Mouse (Mus musculus) frontal cortex, postnatal 36 days (tissue): ENCODE measurements around the gene Gm13040.
"Not testable (repeated sequence)": the region's sequence is repeated elsewhere in the genome, so short reads cannot be mapped to it uniquely, and the experiment has no call there.

Experiments
- DNase-seq, 2 experiments: peaks; one replicate each; pipeline ENCODE4 v3.0.0; 2022; ENCODE audit warnings: low spot score in 2 of 2

Gm13040 gene

GRCm38 (mm10) chr4:143535654-143536053, at the start of gene Gm13040:
Gene Gm13040 (plus strand): TSS chr4:143535954.
- not testable (repeated sequence) for DNase-seq

GRCm38 (mm10) chr4:143511043-143511442, 24.7 kb upstream of the Gm13040 start, which contains the start of gene Gm13043:
Gene Gm13043 (plus strand): TSS chr4:143511343.
- DNase-seq = no peak

DNA sequence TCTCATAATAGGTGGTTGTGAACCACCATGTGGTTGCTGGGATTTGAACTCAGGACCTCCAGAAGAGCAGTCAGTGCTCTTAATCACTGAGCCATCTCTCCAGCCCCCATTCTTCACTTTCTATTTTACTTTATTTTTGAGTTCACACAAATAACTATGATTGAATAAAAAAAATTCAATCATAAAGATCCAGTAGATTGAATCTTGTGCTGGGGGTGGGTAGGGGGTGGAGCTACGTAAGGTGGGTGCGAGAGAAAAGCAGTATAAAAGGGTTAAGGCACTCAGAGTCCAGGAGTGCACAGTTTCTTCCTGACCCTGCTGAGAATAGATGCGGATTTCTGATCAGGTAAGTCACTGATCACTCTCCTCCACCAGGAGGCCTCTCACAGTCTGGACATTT, 15.6 kb downstream of the Gm13040 start, which contains the start of the genes BC080695 and Gm13057:
Gene BC080695, plus strand, starts transcription at position 301 of the 400 bp plus-strand sequence.
Gene Gm13057, plus strand, starts transcription at position 310 of the 400 bp plus-strand sequence.
- DNase-seq = not testable (repeated sequence)
